Mouse (Mus musculus): ENCODE results near the gene Ifit2. TPM values are rescaled to one million over a fixed set of nuclear protein-coding genes. Genes with fewer than 3 reads are reported as not detected.
"Not testable (repeated sequence)": the region's sequence is repeated elsewhere in the genome, so short reads cannot be mapped to it uniquely, and the experiment has no call there.

Gene Ifit2
- polyA plus RNA-seq, 1 experiment = 7.3 TPM

DNA sequence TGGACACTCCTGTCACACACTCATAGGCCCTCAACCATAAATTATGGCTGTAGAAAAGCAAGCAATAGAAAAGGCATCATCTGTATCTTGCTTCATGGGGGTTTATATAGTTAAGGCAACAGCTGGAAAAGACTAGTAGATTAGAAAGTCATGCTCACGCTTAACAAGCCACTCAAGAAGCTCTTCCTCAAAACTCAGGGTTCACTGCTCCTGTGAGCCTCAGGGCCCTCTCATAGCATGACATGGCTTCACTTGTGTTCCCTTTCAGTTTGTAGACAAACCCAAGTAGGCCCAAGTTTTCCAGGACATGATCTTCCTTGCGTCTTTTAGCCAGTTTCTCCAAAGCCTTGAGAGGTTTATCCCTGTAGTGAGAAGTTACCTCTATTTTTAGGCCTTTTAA, 43.0 kb downstream of the Ifit2 start:
- no peak for DNase-seq (ENCODE audit: extremely low spot score in 1 of 2, low spot score in 1 of 2)

DNA sequence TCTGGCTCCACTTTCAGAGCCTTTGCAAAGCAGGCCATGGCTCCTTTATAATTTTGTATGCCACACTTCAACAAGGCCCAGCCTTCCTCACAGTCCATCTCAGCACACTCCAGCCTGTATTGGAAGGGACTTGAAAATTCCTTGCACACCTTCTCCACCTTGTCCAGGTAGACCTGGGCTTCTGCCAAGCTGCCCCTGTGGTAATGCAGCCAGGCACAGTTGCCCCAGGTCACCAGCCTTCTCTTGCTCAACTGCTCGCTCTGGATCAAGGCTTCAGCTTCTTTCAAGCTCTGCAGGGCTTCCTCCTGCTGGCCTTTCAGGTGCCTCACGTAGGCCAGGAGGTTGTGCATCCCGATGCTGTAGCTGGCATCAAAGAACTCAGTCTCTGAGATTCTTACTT, 44.0 kb downstream of the Ifit2 start:
- DNase-seq (ENCODE audit: extremely low spot score in 1 of 2, low spot score in 1 of 2) = not testable (repeated sequence)

DNA sequence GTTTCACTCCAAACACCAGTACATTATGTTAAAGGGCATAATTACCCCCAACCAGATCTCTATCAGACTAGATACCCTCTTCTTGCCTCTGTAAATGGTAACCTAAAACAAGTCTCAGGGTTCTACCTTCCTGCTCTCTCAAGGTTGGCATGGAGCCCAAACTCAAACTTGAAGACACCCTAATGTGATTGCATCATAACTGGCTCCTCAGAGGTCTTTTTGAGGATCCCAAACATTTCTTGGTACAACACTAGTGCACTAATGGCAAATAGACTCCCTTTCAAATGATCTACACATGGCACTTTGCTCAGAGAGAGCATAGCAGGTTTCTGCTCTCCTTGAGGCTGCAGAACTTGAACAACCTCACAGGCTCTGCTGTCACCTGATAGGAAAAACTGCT, 46.3 kb downstream of the Ifit2 start:
- DNase-seq (ENCODE audit: extremely low spot score in 1 of 2, low spot score in 1 of 2) = no peak

DNA sequence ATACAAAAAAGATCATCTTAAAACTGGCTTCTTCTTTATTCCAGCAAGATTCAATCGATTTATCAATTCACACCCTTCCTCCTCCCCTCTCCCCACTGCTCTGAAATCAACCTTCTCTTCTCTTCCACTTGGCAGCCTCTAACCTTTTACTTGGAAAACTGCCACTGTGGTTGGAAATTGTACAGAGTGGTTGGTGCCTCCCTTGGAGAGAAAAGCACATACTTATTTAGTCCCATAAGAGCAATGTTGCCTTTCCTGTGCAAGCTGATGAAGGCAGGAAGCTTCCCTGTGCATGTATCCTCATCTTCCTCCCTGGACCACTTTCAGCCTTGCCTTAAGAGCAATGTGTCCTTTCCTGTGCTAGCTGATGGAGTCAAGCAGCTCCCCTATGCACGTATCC, 47.8 kb downstream of the Ifit2 start:
- peak in 1 of 2 experiments; percentile 73 for DNase-seq (ENCODE audit: extremely low spot score in 1 of 2, low spot score in 1 of 2)

DNA sequence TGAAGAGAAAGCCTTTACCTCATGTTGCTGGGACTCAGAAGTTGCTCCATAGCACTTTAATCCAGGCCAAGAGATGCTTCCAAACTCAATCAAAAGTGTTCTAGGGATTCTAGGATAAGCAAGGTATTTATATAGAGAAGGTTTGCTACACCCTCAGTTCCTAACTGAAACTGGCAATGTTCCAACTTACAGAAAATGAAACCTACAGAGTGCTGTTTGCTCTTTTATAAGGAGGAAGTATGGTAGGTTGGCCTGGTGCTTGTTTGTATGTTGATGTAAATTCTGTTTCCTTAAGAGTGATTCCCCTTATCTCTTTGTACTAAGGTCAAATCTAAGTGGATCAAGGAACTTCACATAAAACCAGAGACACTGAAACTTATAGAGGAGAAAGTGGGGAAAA, 48.8 kb downstream of the Ifit2 start:
- DNase-seq (ENCODE audit: extremely low spot score in 1 of 2, low spot score in 1 of 2) = not testable (repeated sequence)

DNA sequence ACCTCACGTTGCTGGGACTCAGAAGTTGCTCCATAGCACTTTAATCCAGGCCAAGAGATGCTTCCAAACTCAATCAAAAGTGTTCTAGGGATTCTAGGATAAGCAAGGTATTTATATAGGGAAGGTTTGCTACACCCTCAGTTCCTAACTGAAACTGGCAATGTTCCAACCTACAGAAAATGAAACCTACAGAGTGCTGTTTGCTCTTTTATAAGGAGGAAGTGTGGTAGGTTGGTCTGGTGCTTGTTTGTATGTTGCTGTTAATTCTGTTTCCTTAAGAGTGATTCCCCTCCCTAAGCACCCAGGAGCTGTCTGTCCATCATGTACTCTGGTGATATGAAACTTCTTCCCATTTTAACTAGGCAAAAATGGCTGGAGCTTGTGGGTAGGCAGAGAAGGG, 51.4 kb downstream of the Ifit2 start, which contains the start of gene Ifit1bl1:
TSS of gene Ifit1bl1 (minus strand) at position 69 of the 400 bp plus-strand sequence.
- DNase-seq (ENCODE audit: extremely low spot score in 1 of 2, low spot score in 1 of 2) = not testable (repeated sequence)

DNA sequence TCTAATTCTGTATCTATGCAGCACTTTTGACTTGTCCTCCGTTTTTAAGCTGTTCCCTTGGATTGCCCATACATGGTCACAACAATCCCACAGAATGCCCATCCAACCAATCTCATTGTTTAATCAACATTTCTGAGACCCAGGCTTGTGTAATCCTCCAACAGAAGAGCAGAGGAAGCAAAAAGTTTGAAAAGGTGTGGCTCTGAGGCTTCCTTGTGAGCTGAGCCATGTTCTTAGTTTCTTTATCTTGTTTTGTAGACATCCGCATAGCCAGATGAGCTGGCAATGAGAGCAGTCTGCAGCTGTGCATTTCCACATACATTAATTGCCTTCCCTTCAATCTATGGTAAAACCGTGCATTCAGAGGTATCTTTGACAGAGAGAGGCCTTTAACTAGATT, 55.0 kb downstream of the Ifit2 start:
- no peak for DNase-seq (ENCODE audit: extremely low spot score in 1 of 2, low spot score in 1 of 2)

DNA sequence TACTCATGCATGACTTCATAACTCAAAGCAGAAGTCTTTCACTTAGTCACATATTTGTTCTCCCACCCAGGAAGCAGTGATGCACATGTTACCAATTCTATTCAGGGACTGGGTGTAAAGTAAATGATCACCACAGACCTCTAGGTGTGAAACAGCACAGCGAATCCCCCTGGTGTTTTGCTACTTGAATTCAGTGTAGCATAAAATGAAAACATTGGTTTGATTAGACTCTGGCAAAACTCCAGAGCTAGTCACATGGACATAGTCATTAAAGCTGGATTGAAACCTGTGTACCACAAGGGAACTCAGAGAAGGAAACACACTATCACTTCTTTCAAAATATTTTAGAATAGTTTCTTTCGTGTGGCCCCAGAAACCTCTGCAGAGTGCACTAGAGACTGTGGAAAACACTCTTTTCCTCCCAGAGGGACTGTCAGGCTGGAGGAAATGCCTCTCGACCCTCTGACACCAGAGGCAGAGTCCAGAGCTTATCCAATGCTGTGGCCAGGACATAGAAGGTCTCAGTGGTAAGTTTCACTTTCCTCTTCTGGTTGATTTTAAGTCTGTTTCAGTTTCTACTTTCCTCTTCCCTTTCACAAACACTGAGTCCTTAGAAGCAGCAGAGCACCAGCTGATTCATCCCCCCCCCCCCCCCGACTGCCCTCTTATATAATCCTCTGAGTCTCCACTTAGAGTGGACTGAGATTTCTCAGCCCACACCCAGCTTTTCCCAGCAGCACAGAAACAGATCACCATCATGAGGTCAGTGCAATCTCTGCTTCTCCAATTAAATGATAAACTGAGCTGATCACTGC, 57.0 kb downstream of the Ifit2 start, which contains the start of gene Ifit3b:
TSS of gene Ifit3b (plus strand) at position 734 of the 815 bp plus-strand sequence.
- peak in 1 of 2 experiments; percentile 39 for DNase-seq (ENCODE audit: extremely low spot score in 1 of 2, low spot score in 1 of 2)

DNA sequence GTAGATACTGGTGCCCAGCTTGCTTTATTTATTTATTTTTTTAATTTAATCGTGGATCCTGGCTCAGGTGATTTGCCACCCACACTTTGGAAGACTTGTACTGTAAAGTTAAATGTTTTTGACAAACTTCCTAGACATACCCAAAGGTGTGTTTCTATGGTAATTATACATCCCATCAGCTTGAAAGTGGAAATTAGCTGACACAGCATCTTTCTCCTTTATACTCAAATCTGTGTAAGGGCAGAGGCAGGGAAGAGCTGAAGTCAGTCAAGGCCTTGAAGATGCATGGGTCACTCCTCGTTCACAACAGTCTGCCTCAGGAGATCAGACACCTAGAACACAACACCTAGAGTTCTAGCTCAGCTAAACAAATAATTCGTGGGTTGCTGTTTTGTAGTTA, 59.6 kb downstream of the Ifit2 start:
- not testable (repeated sequence) for DNase-seq (ENCODE audit: extremely low spot score in 1 of 2, low spot score in 1 of 2)

DNA sequence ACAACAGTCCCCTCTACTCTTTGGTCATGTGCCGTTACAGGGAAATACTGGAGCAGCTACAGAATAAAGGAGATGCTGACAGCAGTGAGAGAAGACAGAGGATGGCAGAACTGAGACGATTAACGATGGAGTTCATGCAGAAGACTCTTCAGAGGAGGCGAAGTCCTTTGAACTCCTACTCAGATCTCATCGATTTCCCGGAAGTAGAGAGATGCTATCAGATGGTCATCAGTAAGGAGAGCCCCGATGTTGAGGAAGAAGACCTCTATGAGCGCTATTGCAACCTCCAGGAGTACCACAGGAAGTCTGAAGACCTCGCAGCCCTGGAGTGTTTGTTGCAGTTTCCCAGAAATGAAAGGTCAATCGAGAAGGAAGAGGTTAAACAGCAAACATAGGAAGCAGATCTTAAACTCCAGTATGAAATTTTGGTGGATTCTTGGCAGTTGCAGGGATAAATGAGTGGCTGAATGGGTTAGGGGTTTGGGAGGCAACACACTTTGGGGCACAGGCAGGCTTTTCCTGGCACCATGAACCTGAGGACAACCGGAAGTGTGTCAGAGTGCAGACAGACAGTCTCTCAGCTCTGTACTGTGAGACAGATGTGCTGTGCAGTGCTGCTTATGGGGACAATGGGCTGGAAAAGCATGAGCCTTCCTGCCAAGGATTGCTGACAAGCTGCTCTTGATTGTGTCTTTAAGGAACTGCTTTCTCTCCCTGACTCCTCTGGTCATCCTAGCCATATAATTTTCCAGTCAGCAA, 61.9 kb downstream of the Ifit2 start:
- not testable (repeated sequence) for DNase-seq (ENCODE audit: extremely low spot score in 1 of 2, low spot score in 1 of 2)

DNA sequence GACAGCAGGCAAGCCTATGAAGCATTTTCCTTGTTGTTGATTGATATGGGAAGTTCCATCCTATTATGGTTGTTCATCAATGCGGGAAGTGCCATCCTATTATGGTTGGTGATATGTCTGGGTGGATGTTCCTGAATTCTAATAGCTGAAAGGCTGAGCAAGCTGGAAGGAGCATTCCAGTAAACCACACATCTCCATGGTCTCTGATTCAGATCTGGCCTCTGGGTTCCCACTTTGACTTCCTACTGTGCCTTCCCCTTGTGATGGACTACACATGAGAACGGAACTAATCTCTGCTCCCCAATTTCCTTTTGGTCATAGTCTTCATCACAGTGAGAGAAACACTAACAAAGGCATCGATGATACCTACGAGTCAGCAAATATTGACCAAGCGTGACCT, 70.4 kb downstream of the Ifit2 start:
- no peak for DNase-seq (ENCODE audit: extremely low spot score in 1 of 2, low spot score in 1 of 2)

DNA sequence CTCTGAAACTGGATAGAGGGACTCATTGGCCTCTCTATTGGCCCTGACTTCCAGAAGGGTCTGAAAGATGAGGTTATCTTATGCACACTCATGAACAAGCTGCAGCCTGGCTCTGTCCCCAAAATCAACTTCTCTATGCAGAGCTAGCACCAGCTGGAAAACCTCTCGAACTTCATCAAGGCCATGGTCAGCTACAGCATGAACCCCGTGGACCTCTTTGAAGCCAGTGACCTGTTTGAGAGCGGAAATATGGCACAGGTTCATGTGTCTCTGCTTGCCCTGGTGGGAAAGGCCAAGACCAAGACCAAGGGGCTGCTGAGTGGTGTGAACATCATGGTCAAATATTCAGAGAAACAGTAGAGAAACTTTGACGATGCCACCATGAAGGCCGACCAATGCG, 73.3 kb downstream of the Ifit2 start:
- no peak for DNase-seq (ENCODE audit: extremely low spot score in 1 of 2, low spot score in 1 of 2)

DNA sequence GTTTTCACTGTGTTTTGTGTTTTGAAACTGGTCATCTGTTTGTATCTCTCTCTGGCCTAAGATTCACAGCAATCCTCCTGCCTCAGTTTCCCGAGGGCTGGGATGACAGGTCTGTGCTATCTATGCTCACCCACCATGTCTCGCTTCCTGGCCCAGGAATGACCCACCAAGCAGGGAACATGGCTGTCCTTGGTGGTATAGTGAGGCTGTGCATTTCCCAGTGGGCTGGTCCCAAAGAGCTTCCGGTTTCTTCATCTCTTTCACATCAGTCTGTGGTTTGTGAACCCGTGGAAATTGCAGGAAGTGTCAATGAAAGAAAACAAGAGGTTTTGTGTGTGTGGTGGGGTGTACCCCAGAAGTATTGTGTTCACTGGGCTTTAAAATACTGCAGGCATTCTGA, 74.2 kb downstream of the Ifit2 start:
- no peak for DNase-seq (ENCODE audit: extremely low spot score in 1 of 2, low spot score in 1 of 2)

Other genes starting within 250 kb of the Ifit2 start
- 0.98 and 2.3 TPM in 2 replicates for gene Ch25h, start 75.5 kb upstream of the Ifit2 start, polyA plus RNA-seq (2012; rRNA removed)
- 16.0 and 16.4 TPM in 2 replicates for gene Lipa, start 23.2 kb upstream of the Ifit2 start, polyA plus RNA-seq (2012; rRNA removed)
- gene Ifit3, start 32.8 kb downstream of the Ifit2 start, polyA plus RNA-seq (2012; rRNA removed) = 18.0 and 25.6 TPM in 2 replicates
- 2.0 and 2.7 TPM in 2 replicates for gene Ifit1bl1, start 51.3 kb downstream of the Ifit2 start, polyA plus RNA-seq (2012; rRNA removed)
- gene Ifit3b, start 57.3 kb downstream of the Ifit2 start, polyA plus RNA-seq (2012; rRNA removed) = 8.1 and 8.4 TPM in 2 replicates
- 0.42 and 0.48 TPM in 2 replicates for gene Ifit1bl2, start 90.0 kb downstream of the Ifit2 start, polyA plus RNA-seq (2012; rRNA removed)
- gene Ifit1, start 90.2 kb downstream of the Ifit2 start, polyA plus RNA-seq (2012; rRNA removed) = 5.8 and 5.9 TPM in 2 replicates
- 1.8 and 2.5 TPM in 2 replicates for gene Slc16a12, start 196.6 kb downstream of the Ifit2 start, polyA plus RNA-seq (2012; rRNA removed)

Data from frontal cortex, adult 2 months (tissue).